Mouse (Mus musculus): Measurements from ENCODE around the gene Snrpg.
"Not testable (repeated sequence)": the region's sequence is repeated elsewhere in the genome, so short reads cannot be mapped to it uniquely, and the experiment has no call there.

Gene Snrpg

GRCm38 (mm10) chr6:86368479-86368878 lies 2.6 kb upstream of the Snrpg start:
- no peak for DNase-seq

GRCm38 (mm10) chr6:86370093-86370713 lies 901 bp upstream of the Snrpg start:
- DNase-seq = no peak

- peak; percentile 94 for DNase-seq
Measured at GRCm38 (mm10) chr6:86371340-86371911, 322 bp downstream of the Snrpg start.

- no peak for DNase-seq
Measured at GRCm38 (mm10) chr6:86371950-86372516, 929 bp downstream of the Snrpg start.

- DNase-seq = no peak
Measured at GRCm38 (mm10) chr6:86373556-86373955, 2.5 kb downstream of the Snrpg start.

- no peak for DNase-seq
Measured at GRCm38 (mm10) chr6:86378341-86378740, 7.2 kb downstream of the Snrpg start.

GRCm38 (mm10) chr6:86380112-86380511 lies 9.0 kb downstream of the Snrpg start:
- not testable (repeated sequence) for DNase-seq

GRCm38 (mm10) chr6:86382551-86382950 lies 11.4 kb downstream of the Snrpg start:
- no peak for DNase-seq

GRCm38 (mm10) chr6:86383370-86383769 lies 12.3 kb downstream of the Snrpg start:
- DNase-seq = no peak

GRCm38 (mm10) chr6:86384692-86385091 lies 13.6 kb downstream of the Snrpg start:
- no peak for DNase-seq

GRCm38 (mm10) chr6:86385362-86386104 lies 14.4 kb downstream of the Snrpg start:
- no peak for DNase-seq

GRCm38 (mm10) chr6:86387313-86387712 lies 16.2 kb downstream of the Snrpg start:
- no peak for DNase-seq

GRCm38 (mm10) chr6:86388461-86388860 lies 17.4 kb downstream of the Snrpg start:
- DNase-seq = no peak

- no peak for DNase-seq
Measured at GRCm38 (mm10) chr6:86391326-86391725, 20.2 kb downstream of the Snrpg start.

GRCm38 (mm10) chr6:86393187-86393586 lies 22.1 kb downstream of the Snrpg start:
- DNase-seq = no peak

- DNase-seq = no peak
Measured at GRCm38 (mm10) chr6:86394078-86394720, 23.1 kb downstream of the Snrpg start.

GRCm38 (mm10) chr6:86395021-86395420 lies 23.9 kb downstream of the Snrpg start:
- no peak for DNase-seq

- DNase-seq = no peak
Measured at GRCm38 (mm10) chr6:86395969-86396368, 24.9 kb downstream of the Snrpg start.

- peak; percentile 83 for DNase-seq
Measured at GRCm38 (mm10) chr6:86396581-86397256, 25.6 kb downstream of the Snrpg start, which contains the start of gene Pcyox1. TSS of gene Pcyox1 (minus strand) at chr6:86397154.

- DNase-seq = no peak
Measured at GRCm38 (mm10) chr6:86397257-86397980, 26.3 kb downstream of the Snrpg start.

- DNase-seq = no peak
Measured at GRCm38 (mm10) chr6:86398986-86399385, 27.9 kb downstream of the Snrpg start.

- DNase-seq = no peak
Measured at GRCm38 (mm10) chr6:86399995-86400394, 28.9 kb downstream of the Snrpg start.
